Mouse (Mus musculus): ENCODE measurements at regions not wholly inside any gene's neighbourhood (a gene's known extent, or its start where the extent isn't known, plus 50 kb on each side); places are given as distances from the start of the nearest gene placed in this dataset.

DNA sequence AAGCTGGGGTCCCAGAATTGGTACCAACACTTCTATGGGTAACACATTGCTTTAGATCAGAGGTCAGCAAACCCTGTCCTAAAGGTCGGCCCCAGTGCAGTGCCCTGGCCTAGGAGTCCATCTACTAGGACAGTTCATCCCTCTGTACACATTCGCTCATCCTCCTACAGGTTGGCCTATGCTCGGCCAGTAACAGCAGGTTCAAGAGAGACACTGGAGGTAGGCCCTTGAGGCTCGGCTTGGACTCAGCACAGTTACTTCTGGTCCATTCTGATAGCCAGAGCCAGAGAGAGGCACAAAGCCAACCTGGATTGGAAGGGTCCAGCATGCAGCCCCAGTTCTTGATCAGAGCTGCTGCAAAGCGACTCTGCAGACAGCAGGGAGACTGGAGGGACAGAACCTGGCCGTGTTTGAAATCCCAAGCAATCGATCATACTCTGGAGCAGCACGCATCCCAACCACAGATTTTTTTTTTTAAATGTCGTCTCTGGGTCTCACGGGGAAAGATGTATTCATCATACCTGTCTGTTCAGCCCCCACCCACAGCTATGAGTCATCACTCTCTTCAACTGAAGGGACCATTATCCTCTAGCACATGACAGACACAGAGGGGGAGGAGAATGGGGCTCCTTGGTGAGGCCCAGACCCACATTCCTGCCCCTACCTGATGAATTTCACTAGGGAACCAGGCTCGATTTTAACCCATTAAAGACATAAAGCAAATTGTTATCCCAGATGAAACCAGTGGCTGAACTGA is 112.4 kb upstream of the Mkln1 start:
- Histone ChIP-seq H3K27ac (ENCODE audit: low read depth, low read length) (no peak overlapping the region), H3K4me2 (ENCODE audit: low read depth, low read length) (no peak overlapping the region), H3K36me3 (ENCODE audit: control insufficient read depth, insufficient read depth, low read length) (no peaks in the 10 kb centered on the region), H3K27me3 (ENCODE audit: control insufficient read depth, insufficient read depth, low read length) (no peaks in the 10 kb centered on the region), H3K4me1 (ENCODE audit: control insufficient read depth, insufficient read depth, low read length) (no peaks in the 10 kb centered on the region), H3K9ac (replicated peaks; ENCODE audit: low read depth, low read length) (no peak overlapping the region), H3K9me3 (ENCODE audit: control insufficient read depth, low read length) (no peaks in the 10 kb centered on the region), H3K4me3 (ENCODE audit: low read depth, low read length) (no peak overlapping the region)
- 85% methylated on average over 11 of the region's 11 CpGs for WGBS
- ATAC-seq (ENCODE audit: low read depth), result no peak

DNA sequence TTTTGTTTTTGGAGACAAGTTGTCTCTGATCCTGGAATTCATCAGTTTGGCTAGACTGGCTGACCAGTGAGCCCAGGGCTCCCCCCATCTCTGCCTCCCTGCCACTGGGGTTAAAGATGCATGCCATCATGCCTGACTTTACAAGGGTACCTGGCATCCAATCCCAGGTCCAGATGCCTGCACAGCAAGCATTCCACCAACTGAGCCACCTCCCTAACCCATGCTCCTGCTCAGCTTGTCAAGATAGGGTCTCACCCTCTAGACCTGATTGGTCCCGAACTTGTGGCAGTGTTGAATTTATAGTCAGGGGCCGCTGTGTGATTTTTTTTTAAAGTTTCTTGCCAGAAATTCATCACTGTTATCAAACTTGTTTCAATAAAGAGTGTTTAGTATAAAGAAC is 111.4 kb upstream of the Mkln1 start:
- H3K4me1 ChIP-seq (ENCODE audit: control insufficient read depth, insufficient read depth, low read length), result no peaks in the 10 kb centered on the region
- H3K9ac ChIP-seq (replicated peaks; ENCODE audit: low read depth, low read length), result no peak overlapping the region
- 90% methylated on average over 2 of the region's 2 CpGs for WGBS
- H3K4me3 ChIP-seq (ENCODE audit: low read depth, low read length), result no peak overlapping the region
- H3K36me3 ChIP-seq (ENCODE audit: control insufficient read depth, insufficient read depth, low read length), result no peaks in the 10 kb centered on the region
- no peaks in the 10 kb centered on the region for H3K27me3 ChIP-seq (ENCODE audit: control insufficient read depth, insufficient read depth, low read length)
- H3K9me3 ChIP-seq (ENCODE audit: control insufficient read depth, low read length), result no peaks in the 10 kb centered on the region
- no peak for ATAC-seq (ENCODE audit: low read depth)
- no peak overlapping the region for H3K27ac ChIP-seq (ENCODE audit: low read depth, low read length)
- no peak overlapping the region for H3K4me2 ChIP-seq (ENCODE audit: low read depth, low read length)

DNA sequence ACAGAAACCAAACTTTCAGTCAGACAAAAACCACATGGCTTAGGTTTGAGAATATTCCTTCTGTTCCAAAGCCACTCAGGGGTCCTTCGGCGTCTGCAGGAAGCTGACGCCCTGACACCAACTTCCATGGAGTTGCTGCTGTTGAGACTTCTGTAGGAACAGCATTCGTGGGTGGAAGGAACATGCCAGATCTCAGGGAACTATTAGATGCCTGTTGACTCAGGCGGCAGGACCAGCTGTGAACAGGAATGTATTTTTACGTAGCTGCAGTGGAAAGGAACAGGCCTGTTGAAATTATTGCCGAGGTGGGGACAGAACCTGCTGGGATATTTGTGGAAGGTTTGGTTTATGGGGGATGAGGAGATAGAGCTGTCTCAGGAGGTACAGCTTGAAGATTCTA is 110.8 kb upstream of the Mkln1 start:
- H3K4me3 ChIP-seq (ENCODE audit: low read depth, low read length), result no peak overlapping the region
- H3K4me1 ChIP-seq (ENCODE audit: control insufficient read depth, insufficient read depth, low read length), result no peaks in the 10 kb centered on the region
- no peak for ATAC-seq (ENCODE audit: low read depth)
- WGBS, result 73% methylated on average over 7 of the region's 7 CpGs
- no peaks in the 10 kb centered on the region for H3K27me3 ChIP-seq (ENCODE audit: control insufficient read depth, insufficient read depth, low read length)
- no peak overlapping the region for H3K27ac ChIP-seq (ENCODE audit: low read depth, low read length)
- no peaks in the 10 kb centered on the region for H3K36me3 ChIP-seq (ENCODE audit: control insufficient read depth, insufficient read depth, low read length)
- H3K9me3 ChIP-seq (ENCODE audit: control insufficient read depth, low read length), result no peaks in the 10 kb centered on the region
- no peak overlapping the region for H3K4me2 ChIP-seq (ENCODE audit: low read depth, low read length)
- H3K9ac ChIP-seq (replicated peaks; ENCODE audit: low read depth, low read length), result no peak overlapping the region

DNA sequence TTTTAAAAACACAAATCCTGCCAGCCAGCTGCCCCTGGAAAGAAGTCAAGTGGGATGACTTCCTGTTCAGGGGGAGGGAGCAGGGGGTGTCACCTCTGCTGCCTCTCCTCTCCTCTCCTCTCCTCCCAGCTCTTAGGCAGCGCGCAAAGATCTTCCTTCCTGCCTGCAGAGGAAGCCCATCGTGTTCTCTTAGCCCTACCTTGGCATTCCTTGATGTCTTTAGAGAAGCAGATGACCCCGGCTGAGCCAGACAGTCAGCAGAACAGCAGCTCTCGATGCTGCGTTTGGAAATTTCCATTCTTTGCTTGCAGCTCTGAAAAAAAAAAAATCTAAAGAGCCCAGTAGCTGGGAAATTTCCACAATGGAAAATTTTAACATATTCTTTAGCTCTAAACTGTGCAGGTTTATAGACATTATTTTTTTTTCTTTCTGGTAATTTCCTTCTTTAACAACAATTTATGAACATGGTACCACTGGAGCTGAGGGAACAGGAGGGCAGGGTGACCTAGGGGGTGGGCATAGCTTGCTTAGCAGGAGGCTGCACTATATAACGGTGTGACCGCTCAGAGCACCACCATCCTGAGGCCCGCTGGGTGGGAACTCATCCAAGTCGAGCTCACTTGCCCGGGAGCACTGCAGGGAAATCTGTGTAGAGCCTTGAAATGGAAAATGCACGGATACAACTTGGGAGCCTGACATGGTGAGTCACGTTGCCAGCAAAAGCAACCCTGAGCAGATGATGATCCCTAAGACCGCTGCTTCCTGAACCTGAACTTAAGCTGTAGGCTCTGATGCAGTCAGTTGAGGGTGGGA is 109.9 kb upstream of the Mkln1 start:
- Histone ChIP-seq H3K4me1 (ENCODE audit: control insufficient read depth, insufficient read depth, low read length) (no peaks in the 10 kb centered on the region), H3K36me3 (ENCODE audit: control insufficient read depth, insufficient read depth, low read length) (no peaks in the 10 kb centered on the region), H3K9ac (replicated peaks; ENCODE audit: low read depth, low read length) (no peak overlapping the region), H3K4me3 (ENCODE audit: low read depth, low read length) (no peak overlapping the region), H3K27me3 (ENCODE audit: control insufficient read depth, insufficient read depth, low read length) (no peaks in the 10 kb centered on the region), H3K4me2 (ENCODE audit: low read depth, low read length) (no peak overlapping the region), H3K9me3 (ENCODE audit: control insufficient read depth, low read length) (no peaks in the 10 kb centered on the region), H3K27ac (ENCODE audit: low read depth, low read length) (no peak overlapping the region)
- WGBS, result 58% methylated on average over 14 of the region's 14 CpGs
- ATAC-seq (ENCODE audit: low read depth), result no peak

DNA sequence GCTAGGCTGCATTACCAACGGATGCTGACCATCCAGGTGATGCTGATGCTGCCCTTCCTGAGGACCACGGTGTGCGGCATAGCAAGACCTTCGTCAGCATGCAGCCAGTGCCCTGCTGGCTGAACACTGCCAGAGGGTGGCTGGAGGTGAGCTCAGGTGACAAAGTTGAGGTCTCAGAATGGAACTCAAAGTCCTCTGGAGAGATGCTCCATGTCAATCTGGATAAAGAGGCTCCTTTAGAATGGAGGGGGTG is 109.4 kb upstream of the Mkln1 start:
- Histone ChIP-seq H3K4me1 (ENCODE audit: control insufficient read depth, insufficient read depth, low read length) (no peaks in the 10 kb centered on the region), H3K36me3 (ENCODE audit: control insufficient read depth, insufficient read depth, low read length) (no peaks in the 10 kb centered on the region), H3K9ac (replicated peaks; ENCODE audit: low read depth, low read length) (no peak overlapping the region), H3K9me3 (ENCODE audit: control insufficient read depth, low read length) (no peaks in the 10 kb centered on the region), H3K4me2 (ENCODE audit: low read depth, low read length) (no peak overlapping the region), H3K27me3 (ENCODE audit: control insufficient read depth, insufficient read depth, low read length) (no peaks in the 10 kb centered on the region), H3K27ac (ENCODE audit: low read depth, low read length) (no peak overlapping the region), H3K4me3 (ENCODE audit: low read depth, low read length) (no peak overlapping the region)
- WGBS, result 94% methylated on average over 4 of the region's 4 CpGs
- ATAC-seq (ENCODE audit: low read depth), result no peak

DNA sequence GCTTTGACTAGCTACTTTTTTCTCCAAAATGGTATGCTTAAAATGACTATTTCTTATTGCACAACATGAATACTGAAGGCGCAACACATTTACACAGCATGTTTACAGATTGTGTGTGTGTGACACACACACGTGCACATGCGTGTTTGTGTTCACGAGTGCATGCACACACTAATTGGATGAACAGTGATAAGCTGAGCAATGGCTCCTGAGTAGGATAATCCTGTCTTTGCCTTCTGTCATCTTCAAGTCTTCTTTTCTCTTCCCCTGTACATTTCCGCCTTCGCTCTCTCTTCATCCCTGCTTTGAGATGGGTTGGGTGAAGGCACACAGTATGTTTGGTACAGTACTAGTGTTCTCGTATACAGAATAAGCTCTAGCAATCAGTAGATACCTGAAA is 106.5 kb upstream of the Mkln1 start:
- WGBS, result 92% methylated on average over 7 of the region's 7 CpGs
- Histone ChIP-seq H3K27me3 (ENCODE audit: control insufficient read depth, insufficient read depth, low read length) (no peaks in the 10 kb centered on the region), H3K27ac (ENCODE audit: low read depth, low read length) (no peak overlapping the region), H3K4me3 (ENCODE audit: low read depth, low read length) (no peak overlapping the region), H3K4me1 (ENCODE audit: control insufficient read depth, insufficient read depth, low read length) (no peaks in the 10 kb centered on the region), H3K36me3 (ENCODE audit: control insufficient read depth, insufficient read depth, low read length) (no peaks in the 10 kb centered on the region), H3K9me3 (ENCODE audit: control insufficient read depth, low read length) (no peaks in the 10 kb centered on the region), H3K4me2 (ENCODE audit: low read depth, low read length) (no peak overlapping the region), H3K9ac (replicated peaks; ENCODE audit: low read depth, low read length) (no peak overlapping the region)
- ATAC-seq (ENCODE audit: low read depth), result no peak

DNA sequence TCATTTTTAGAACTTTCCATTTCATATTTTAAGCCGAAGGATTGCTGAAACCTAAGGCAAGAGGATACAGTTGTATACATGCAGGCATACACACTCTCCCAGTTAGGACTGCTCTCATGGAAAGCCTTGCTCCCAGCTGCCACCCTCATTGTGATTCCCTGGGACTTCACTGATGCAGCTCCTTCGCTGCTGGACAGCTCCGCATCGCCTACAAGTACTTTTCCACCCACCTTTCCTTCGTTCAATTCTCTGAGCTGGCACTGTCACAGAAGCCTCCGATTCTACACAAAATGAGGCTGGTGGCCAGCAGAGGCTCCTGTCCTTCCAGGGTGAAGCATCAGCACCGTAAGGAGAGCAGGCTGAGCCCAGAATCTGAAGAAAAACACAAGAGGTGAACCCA is 105.5 kb upstream of the Mkln1 start:
- H3K4me3 ChIP-seq (ENCODE audit: low read depth, low read length), result no peak overlapping the region
- H3K9me3 ChIP-seq (ENCODE audit: control insufficient read depth, low read length), result no peaks in the 10 kb centered on the region
- no peaks in the 10 kb centered on the region for H3K4me1 ChIP-seq (ENCODE audit: control insufficient read depth, insufficient read depth, low read length)
- H3K4me2 ChIP-seq (ENCODE audit: low read depth, low read length), result no peak overlapping the region
- H3K27me3 ChIP-seq (ENCODE audit: control insufficient read depth, insufficient read depth, low read length), result no peaks in the 10 kb centered on the region
- no peak overlapping the region for H3K9ac ChIP-seq (replicated peaks; ENCODE audit: low read depth, low read length)
- H3K27ac ChIP-seq (ENCODE audit: low read depth, low read length), result no peak overlapping the region
- 58% methylated on average over 7 of the region's 7 CpGs for WGBS
- no peaks in the 10 kb centered on the region for H3K36me3 ChIP-seq (ENCODE audit: control insufficient read depth, insufficient read depth, low read length)
- ATAC-seq (ENCODE audit: low read depth), result no peak

DNA sequence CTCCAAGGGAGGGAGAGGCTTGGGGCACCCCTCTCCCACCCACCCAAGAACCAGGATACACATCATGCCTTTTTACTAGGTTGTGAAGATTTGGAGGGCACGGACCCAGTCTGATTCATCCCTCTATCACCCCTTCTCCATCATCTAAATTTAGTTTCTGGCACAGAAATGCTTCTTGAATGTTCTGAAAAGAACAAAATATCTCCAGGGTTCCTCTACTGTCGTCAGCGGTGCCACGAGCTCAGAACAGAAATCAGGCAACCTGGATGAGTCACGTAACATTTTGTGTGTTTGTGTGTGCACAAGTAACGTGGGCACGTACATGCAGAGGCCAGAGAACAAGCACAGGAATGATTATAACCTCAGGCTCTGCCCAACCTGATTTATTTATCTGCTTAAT is 99.1 kb upstream of the Mkln1 start:
- Histone ChIP-seq H3K9ac (replicated peaks; ENCODE audit: low read depth, low read length) (no peak overlapping the region), H3K27me3 (ENCODE audit: control insufficient read depth, insufficient read depth, low read length) (no peaks in the 10 kb centered on the region), H3K9me3 (ENCODE audit: control insufficient read depth, low read length) (no peaks in the 10 kb centered on the region), H3K36me3 (ENCODE audit: control insufficient read depth, insufficient read depth, low read length) (no peaks in the 10 kb centered on the region), H3K4me3 (ENCODE audit: low read depth, low read length) (no peak overlapping the region), H3K4me1 (ENCODE audit: control insufficient read depth, insufficient read depth, low read length) (no peaks in the 10 kb centered on the region), H3K4me2 (ENCODE audit: low read depth, low read length) (no peak overlapping the region), H3K27ac (ENCODE audit: low read depth, low read length) (no peak overlapping the region)
- ATAC-seq (ENCODE audit: low read depth), result no peak
- WGBS, result 90% methylated on average over 7 of the region's 7 CpGs

DNA sequence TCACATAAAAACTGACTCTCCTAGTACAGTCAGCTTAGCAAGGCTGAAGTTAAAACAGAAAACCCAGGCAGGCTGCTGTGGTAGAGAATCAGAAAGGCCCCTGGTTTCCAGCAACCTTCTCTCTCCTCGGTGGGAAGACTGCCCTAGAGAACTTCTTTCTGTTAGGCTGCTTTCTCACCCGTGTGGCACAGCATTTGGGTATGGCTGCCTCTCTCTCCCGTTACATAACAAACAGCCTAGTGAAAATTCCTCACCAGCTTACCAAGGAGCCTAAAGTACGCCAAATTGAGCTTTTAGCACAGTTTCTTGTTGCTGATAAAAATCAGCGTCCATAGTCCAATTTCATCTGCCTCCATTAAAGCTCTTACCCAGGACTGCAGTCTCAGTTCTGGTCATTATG is 92.8 kb upstream of the Mkln1 start:
- Histone ChIP-seq H3K36me3 (ENCODE audit: control insufficient read depth, insufficient read depth, low read length) (no peaks in the 10 kb centered on the region), H3K9me3 (ENCODE audit: control insufficient read depth, low read length) (no peaks in the 10 kb centered on the region), H3K4me2 (ENCODE audit: low read depth, low read length) (no peak overlapping the region), H3K9ac (replicated peaks; ENCODE audit: low read depth, low read length) (no peak overlapping the region), H3K27me3 (ENCODE audit: control insufficient read depth, insufficient read depth, low read length) (no peaks in the 10 kb centered on the region), H3K4me1 (ENCODE audit: control insufficient read depth, insufficient read depth, low read length) (no peaks in the 10 kb centered on the region), H3K4me3 (ENCODE audit: low read depth, low read length) (no peak overlapping the region), H3K27ac (ENCODE audit: low read depth, low read length) (no peak overlapping the region)
- no peak for ATAC-seq (ENCODE audit: low read depth)
- 75% methylated on average over 5 of the region's 5 CpGs for WGBS
